ENCODE assay signal across 8 mouse cellular contexts in genomic region chr7:133176256-133177178, GRCm38 (mm10). TPM values are rescaled to one million over a fixed set of nuclear protein-coding genes. Genes with fewer than 3 reads are reported as not detected.
DNase-seq lines count a peak whose midpoint lies in the region; TF ChIP-seq lines count a peak whose summit lies in the region.

No protein-coding gene starts in this region.

- no peaks in the 10 kb centered on the region for H3K9me3 ChIP-seq in limb, embryonic 10.5 days (replicated peaks)

- H3K4me3 ChIP-seq in kidney, adult 2 months (ENCODE audit: insufficient read depth, low read depth, low read length), result no peak overlapping the region
- no peak overlapping the region for H3K4me3 ChIP-seq in limb, embryonic 10.5 days

- H3K27ac ChIP-seq in kidney, adult 2 months (ENCODE audit: insufficient read depth, low read depth, low read length), result no peak overlapping the region
- peak overlapping the region; percentile 54; the same call in 1 of the 2 replicates for H3K27ac ChIP-seq in limb, embryonic 10.5 days

- H3K27me3 ChIP-seq in kidney, adult 2 months (replicated peaks; ENCODE audit: control insufficient read depth, insufficient read depth, low read length), result no peaks in the 10 kb centered on the region
- 0 out of 2 replicates have a peak, but pooled peaks cover 5% of the 10 kb centered on the region for H3K27me3 ChIP-seq in limb, embryonic 10.5 days (ENCODE audit: low read depth, poor library complexity, severe bottlenecking)

- no peak for TF ChIP-seq POLR2A in kidney, adult 2 months (IDR thresholded peaks at IDR 0.05; ENCODE audit: low read depth, low read length)

- peak; percentile 28 for DNase-seq in kidney, adult 2 months
- no peak for DNase-seq in kidney, adult 8-10 months
- peak; percentile 44 for DNase-seq in adrenal gland, postnatal 25 days
- peak; percentile 51 for DNase-seq in gastrocnemius, postnatal 10 days
- DNase-seq in limb, embryonic 10.5 days (ENCODE audit: low spot score), result no peak
- no peak for DNase-seq in left cerebral cortex, adult 18-20 months (ENCODE audit: low spot score in 2 of 2)
- no peak for DNase-seq in urinary bladder, adult 18-20 months (ENCODE audit: low spot score in 2 of 2)
- no peak for DNase-seq in left cerebral cortex, postnatal 36 days (ENCODE audit: low spot score in 2 of 2)

- intact Hi-C loops in left cerebral cortex, postnatal 36 days (cut with DNase I), result no loop called here

- no peaks in the 10 kb centered on the region for H3K36me3 ChIP-seq in kidney, adult 2 months (ENCODE audit: control insufficient read depth, insufficient read depth, low read length)
- no peaks in the 10 kb centered on the region for H3K36me3 ChIP-seq in limb, embryonic 10.5 days

- WGBS in kidney, adult 2 months, result 41% methylated on average over 10 of the region's 10 CpGs
- 77% methylated on average over 10 of the region's 10 CpGs for WGBS in limb, embryonic 10.5 days

- no peak for TF ChIP-seq CTCF in kidney, adult 2 months (conservative IDR thresholded peaks at IDR 0.05; ENCODE audit: insufficient read depth, insufficient read length, low read depth, low read length)

- H3K4me1 ChIP-seq in kidney, adult 2 months (ENCODE audit: control insufficient read depth, insufficient read depth, low read length), result no peaks in the 10 kb centered on the region
- H3K4me1 ChIP-seq in limb, embryonic 10.5 days, result peaks cover 16% of the 10 kb centered on the region

RNA-seq across cellular contexts. Expression of gene Ctbp2, which starts 52.4 kb away (rescaled TPM):
- polyA plus RNA-seq in kidney, adult 2 months (2012; rRNA removed), result 48.6 and 57.5 TPM in 2 replicates
- total RNA-seq in adrenal gland, postnatal 25 days (2021), result 69.9 and 80.6 TPM in 2 replicates
- total RNA-seq in gastrocnemius, postnatal 10 days (2021), result 10 to 100 TPM; 33.8 to 40.9 TPM
- polyA plus RNA-seq in limb, embryonic 10.5 days (2016; fragmentation: Nextera tagmentation; extraction: Ambion mirVana), result 145 TPM in 2 replicates
- 10 to 100 TPM; 26.4 to 27.3 TPM for total RNA-seq in left cerebral cortex, adult 18-20 months (2021)
- 10 to 100 TPM; 20.3 to 28.3 TPM for total RNA-seq in left cerebral cortex, postnatal 36 days (2021)

RNA-seq across cellular contexts. Expression of gene Fgfr2, which starts 53.4 kb away (rescaled TPM):
- polyA plus RNA-seq in kidney, adult 2 months (2012; rRNA removed), result 14.8 and 15.3 TPM in 2 replicates
- 181 and 186 TPM in 2 replicates for total RNA-seq in adrenal gland, postnatal 25 days (2021)
- total RNA-seq in gastrocnemius, postnatal 10 days (2021), result 1 to 10 TPM; 3.0 to 6.1 TPM
- polyA plus RNA-seq in limb, embryonic 10.5 days (2016; fragmentation: Nextera tagmentation; extraction: Ambion mirVana), result 47.7 and 64.4 TPM in 2 replicates
- total RNA-seq in left cerebral cortex, adult 18-20 months (2021), result 10 to 100 TPM; 44.0 to 52.8 TPM
- total RNA-seq in left cerebral cortex, postnatal 36 days (2021), result 10 to 100 TPM; 41.6 to 46.6 TPM

Comparison
In these comparisons a context has a peak if more than half of its experiments do, and no peak if none do; other contexts are left out.
1. DNase-seq: peak in kidney, adult 2 months (single experiment), adrenal gland, postnatal 25 days (single experiment) and gastrocnemius, postnatal 10 days (single experiment); none in kidney, adult 8-10 months (0 of 2), limb, embryonic 10.5 days (single experiment), left cerebral cortex, adult 18-20 months (0 of 2), urinary bladder, adult 18-20 months (0 of 2) and left cerebral cortex, postnatal 36 days (0 of 2).
2. RNA of gene Fgfr2, which starts 53.4 kb away (total RNA-seq): 181 to 186 TPM in adrenal gland, postnatal 25 days, 44.0 to 52.8 TPM in left cerebral cortex, adult 18-20 months and 41.6 to 46.6 TPM in left cerebral cortex, postnatal 36 days; 3.0 to 6.1 TPM in gastrocnemius, postnatal 10 days; every median in the first group is over 4 times any median in the second.